Mouse (Mus musculus): Measurements from ENCODE around the gene Mb.

DNA sequence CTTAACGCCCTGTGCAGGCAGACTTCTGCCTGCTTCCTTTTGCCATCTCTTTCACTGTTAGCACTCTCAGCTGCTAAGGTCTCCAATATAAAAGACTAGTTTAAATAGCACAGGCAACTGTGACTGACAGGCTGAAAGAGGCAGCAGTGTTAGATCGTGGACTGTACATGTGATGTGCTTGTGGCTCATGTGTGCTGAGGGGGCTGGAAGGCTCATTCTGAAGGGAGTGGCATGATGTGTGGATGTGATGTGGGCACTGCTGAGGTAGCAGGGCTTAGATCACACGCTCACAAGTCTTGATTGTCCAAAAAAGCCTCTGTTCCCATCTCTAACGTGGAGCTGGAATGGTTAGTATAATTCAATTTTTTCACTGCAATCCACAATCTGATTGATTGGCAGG lies 40.9 kb upstream of the Mb start:
- TF ChIP-seq CTCF (IDR thresholded peaks at IDR 0.05; ENCODE audit: insufficient read depth, low read depth, low read length) = no peak
- no peak for TF ChIP-seq POLR2A (IDR thresholded peaks at IDR 0.05; ENCODE audit: insufficient read depth, low read depth, low read length)

Data from olfactory bulb, adult 2 months (tissue).